Mouse (Mus musculus) G1E (cell line): Measurements from ENCODE around the gene Mthfd2.

ENCODE experiments used
- CTCF ChIP-seq: IDR thresholded peaks from 2 replicates; pipeline ENCODE4 v1.5.1; 2012; ENCODE audit warnings: low read depth, low read length, inconsistent platforms, mixed read lengths
- GATA1 ChIP-seq: IDR thresholded peaks from 2 replicates; pipeline ENCODE4 v1.6.1; 2012; ENCODE audit warnings: borderline replicate concordance, low read length, inconsistent platforms, mixed read lengths
- GATA2 ChIP-seq: IDR thresholded peaks from 2 replicates; pipeline ENCODE4 v1.6.1; 2012; ENCODE audit warnings: low read depth, low read length, inconsistent platforms, borderline replicate concordance
- POLR2AphosphoS5 ChIP-seq: IDR thresholded peaks from 2 replicates; pipeline ENCODE4 v1.6.1; 2012; ENCODE audit warnings: low read depth, low read length, inconsistent platforms; ENCODE audit not compliant: insufficient replicate concordance
- TAL1 ChIP-seq: conservative IDR thresholded peaks from 2 replicates; pipeline ENCODE4 v1.6.1; 2012; ENCODE audit warnings: low read depth, low read length, inconsistent platforms, mixed read lengths

DNA sequence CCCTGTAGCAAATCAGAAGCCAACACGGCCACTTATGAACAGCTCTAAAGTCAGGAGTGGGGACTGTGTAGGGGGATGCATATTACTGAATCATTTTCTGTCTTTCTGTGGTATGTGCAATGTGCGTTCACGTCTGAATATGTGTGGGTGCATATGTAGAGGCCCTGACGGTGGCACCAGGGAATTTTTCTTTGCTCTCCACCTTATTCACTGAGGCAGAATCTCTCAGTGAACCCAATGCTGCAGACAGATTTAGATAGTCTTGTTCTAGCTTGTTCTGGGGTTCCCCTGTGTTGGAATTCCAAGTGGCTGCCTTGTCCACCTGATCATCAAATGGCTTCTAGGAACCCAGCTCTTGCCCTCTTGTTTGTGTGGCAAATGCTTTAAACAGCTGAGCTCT, 58.1 kb downstream of the Mthfd2 start:
- TF ChIP-seq CTCF, result no peak
- no peak for TF ChIP-seq GATA2
- TF ChIP-seq GATA1, result no peak
- no peak for TF ChIP-seq POLR2AphosphoS5
- TF ChIP-seq TAL1, result no peak
